Mouse (Mus musculus) spleen, adult 18-20 months (tissue): Measurements from ENCODE around the gene Ptpn14.

Experiments
- DNase-seq, 2 experiments: peaks; one replicate each; pipeline ENCODE4 v3.0.0; 2022; ENCODE audit warnings: mixed read lengths in 2 of 2

Gene Ptpn14

GRCm38 (mm10) chr1:189718600-189718999 lies 9.5 kb upstream of the Ptpn14 start:
- no peak for DNase-seq

GRCm38 (mm10) chr1:189726121-189726520 lies 1.9 kb upstream of the Ptpn14 start:
- DNase-seq, result no peak

GRCm38 (mm10) chr1:189727346-189727883 lies 653 bp upstream of the Ptpn14 start:
- peak; percentile 13 to 23 for DNase-seq

GRCm38 (mm10) chr1:189728784-189729115 lies 682 bp downstream of the Ptpn14 start:
- DNase-seq, result no peak

- no peak for DNase-seq
Measured at GRCm38 (mm10) chr1:189729141-189729815, 1.2 kb downstream of the Ptpn14 start.

GRCm38 (mm10) chr1:189731697-189732096 lies 3.6 kb downstream of the Ptpn14 start:
- no peak for DNase-seq

- no peak for DNase-seq
Measured at GRCm38 (mm10) chr1:189732156-189732555, 4.1 kb downstream of the Ptpn14 start.

GRCm38 (mm10) chr1:189740075-189740474 lies 12.0 kb downstream of the Ptpn14 start:
- no peak for DNase-seq

- DNase-seq, result no peak
Measured at GRCm38 (mm10) chr1:189742041-189742440, 14.0 kb downstream of the Ptpn14 start.

GRCm38 (mm10) chr1:189743136-189743535 lies 15.1 kb downstream of the Ptpn14 start:
- DNase-seq, result no peak

GRCm38 (mm10) chr1:189744914-189745710 lies 17.0 kb downstream of the Ptpn14 start:
- DNase-seq, result no peak

- DNase-seq, result no peak
Measured at GRCm38 (mm10) chr1:189746520-189746919, 18.5 kb downstream of the Ptpn14 start.

- DNase-seq, result no peak
Measured at GRCm38 (mm10) chr1:189749789-189750188, 21.7 kb downstream of the Ptpn14 start.

- no peak for DNase-seq
Measured at GRCm38 (mm10) chr1:189750233-189750632, 22.2 kb downstream of the Ptpn14 start.

- DNase-seq, result no peak
Measured at GRCm38 (mm10) chr1:189752245-189752644, 24.2 kb downstream of the Ptpn14 start.

- no peak for DNase-seq
Measured at GRCm38 (mm10) chr1:189755072-189755471, 27.0 kb downstream of the Ptpn14 start.

- DNase-seq, result no peak
Measured at GRCm38 (mm10) chr1:189756306-189757053, 28.4 kb downstream of the Ptpn14 start.

- no peak for DNase-seq
Measured at GRCm38 (mm10) chr1:189757054-189757408, 29.0 kb downstream of the Ptpn14 start.

- DNase-seq, result no peak
Measured at GRCm38 (mm10) chr1:189761581-189762021, 33.5 kb downstream of the Ptpn14 start.

- no peak for DNase-seq
Measured at GRCm38 (mm10) chr1:189764258-189764657, 36.2 kb downstream of the Ptpn14 start.

- no peak for DNase-seq
Measured at GRCm38 (mm10) chr1:189767164-189767563, 39.1 kb downstream of the Ptpn14 start.

GRCm38 (mm10) chr1:189767910-189768309 lies 39.8 kb downstream of the Ptpn14 start:
- DNase-seq, result no peak

GRCm38 (mm10) chr1:189770516-189770915 lies 42.4 kb downstream of the Ptpn14 start:
- DNase-seq, result no peak
